Mouse (Mus musculus) adrenal gland, adult 2 months (tissue): ENCODE results near the gene Fam186a. TPM values are rescaled to one million over a fixed set of nuclear protein-coding genes. Genes with fewer than 3 reads are reported as not detected.
"Not testable (repeated sequence)": the region's sequence is repeated elsewhere in the genome, so short reads cannot be mapped to it uniquely, and the experiment has no call there.

Experiments used
- DNase-seq: peaks from one replicate; pipeline ENCODE4 v3.0.0; 2021
- long read RNA-seq: library from polyadenylated mRNA; stranded (forward); transcript quantifications from one replicate; pipeline ENCODE4 v2.0.0, GENCODE M21; 2021
- polyA plus RNA-seq: library from polyadenylated mRNA; depleted of rRNA; stranded (reverse); fragments of >200 nt; gene quantifications from 2 replicates; pipeline ENCODE4 v1.2.3, GENCODE M21; 2012; rRNA removed
- total RNA-seq, 2 experiments: library from RNA; stranded (reverse); gene quantifications; 2 replicates each; pipeline ENCODE4 v1.2.3; 2021

The Fam186a gene
- total RNA-seq (under 1 TPM; 0.29 to 0.31 TPM), polyA plus RNA-seq (0.08 and 0.13 TPM in 2 replicates)
- long read RNA-seq, result 0 reads

DNA sequence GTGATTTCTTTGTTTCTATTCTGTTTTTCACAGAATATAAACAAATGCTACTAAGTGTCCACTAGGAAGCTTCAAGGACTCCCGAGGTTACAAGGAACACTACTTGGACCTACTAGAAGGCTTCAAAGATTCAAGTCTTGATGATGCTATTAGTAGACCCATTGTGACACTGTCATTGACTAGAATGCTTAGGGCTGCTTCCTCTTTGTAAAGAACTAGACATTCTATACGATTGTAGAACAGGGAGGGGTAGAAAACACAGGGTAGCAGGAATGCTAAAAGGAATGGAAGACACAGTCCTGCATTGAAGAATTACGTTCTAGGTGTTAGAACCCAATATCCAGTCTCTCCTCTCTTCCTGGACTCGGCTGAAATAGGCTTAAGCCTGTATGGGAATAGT lies at the start of gene Fam186a:
Gene Fam186a, minus strand, starts transcription at position 101 of the 400 bp plus-strand sequence.
- DNase-seq, result no peak

DNA sequence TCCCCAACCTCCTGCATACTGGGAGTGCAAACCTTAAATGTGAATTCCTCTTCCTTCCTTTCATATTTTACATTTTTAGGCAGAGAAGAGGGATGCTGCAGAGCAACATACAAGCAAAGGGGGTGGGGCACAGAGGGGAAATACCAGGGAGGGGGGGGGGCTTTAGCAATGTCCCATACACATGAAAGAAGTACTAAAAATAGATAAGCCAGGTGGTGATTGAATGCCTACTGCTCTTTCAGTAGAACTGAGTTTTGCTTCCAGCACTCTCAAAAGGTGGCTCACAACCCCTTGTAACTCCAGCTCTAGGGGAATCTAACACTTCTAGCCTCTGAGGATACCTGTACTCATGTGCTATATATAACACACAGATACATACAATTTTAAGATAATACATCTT lies 39.3 kb upstream of the Fam186a start:
- no peak for DNase-seq

DNA sequence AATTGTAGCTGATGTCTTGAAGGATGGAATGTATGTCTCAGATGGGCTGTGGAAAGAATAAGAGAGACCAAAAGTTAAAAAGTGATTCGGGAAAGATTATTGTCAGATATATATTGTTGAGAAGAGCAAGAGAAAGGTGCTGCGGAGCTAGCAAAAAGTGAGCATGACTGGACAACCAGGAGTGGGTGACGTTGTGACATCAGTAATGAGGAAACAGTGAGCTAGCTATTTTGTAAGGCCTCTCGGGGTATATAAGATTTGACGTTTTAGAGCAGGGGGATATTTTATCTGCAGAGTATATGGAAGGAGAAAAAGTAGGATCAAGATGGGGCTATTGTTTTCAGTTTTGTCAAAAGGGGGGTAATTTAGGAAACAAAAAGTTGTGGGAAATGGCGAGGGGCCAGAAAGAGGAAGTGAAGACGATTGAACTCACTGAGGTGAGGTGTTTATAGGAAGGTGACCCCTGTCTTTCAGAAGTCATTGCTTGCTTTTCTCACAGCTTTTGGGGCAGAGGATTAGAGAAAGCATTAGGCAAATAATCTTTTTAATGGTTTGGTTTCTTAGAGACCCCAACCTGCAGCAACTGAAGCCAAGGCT lies 37.9 kb upstream of the Fam186a start:
- DNase-seq, result no peak

DNA sequence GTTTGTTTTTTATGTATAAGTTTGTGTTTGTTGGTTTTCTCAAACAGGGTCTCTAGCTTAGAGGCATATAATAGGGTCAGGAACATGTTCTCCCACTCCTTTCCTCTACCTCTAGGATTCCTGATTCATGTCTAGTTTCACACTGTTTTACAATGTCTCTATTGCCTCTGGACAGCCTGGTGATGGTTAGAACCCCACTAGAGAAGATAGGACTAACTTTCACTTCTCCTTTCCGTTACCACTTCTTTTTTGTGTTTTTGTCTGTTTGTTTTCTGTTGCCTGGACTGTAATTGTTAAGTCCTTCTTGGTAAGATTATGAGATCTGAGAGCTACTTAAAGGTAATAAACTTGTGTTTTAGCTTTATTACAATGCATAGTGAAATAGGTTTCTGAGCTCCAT lies 32.5 kb upstream of the Fam186a start:
- no peak for DNase-seq

DNA sequence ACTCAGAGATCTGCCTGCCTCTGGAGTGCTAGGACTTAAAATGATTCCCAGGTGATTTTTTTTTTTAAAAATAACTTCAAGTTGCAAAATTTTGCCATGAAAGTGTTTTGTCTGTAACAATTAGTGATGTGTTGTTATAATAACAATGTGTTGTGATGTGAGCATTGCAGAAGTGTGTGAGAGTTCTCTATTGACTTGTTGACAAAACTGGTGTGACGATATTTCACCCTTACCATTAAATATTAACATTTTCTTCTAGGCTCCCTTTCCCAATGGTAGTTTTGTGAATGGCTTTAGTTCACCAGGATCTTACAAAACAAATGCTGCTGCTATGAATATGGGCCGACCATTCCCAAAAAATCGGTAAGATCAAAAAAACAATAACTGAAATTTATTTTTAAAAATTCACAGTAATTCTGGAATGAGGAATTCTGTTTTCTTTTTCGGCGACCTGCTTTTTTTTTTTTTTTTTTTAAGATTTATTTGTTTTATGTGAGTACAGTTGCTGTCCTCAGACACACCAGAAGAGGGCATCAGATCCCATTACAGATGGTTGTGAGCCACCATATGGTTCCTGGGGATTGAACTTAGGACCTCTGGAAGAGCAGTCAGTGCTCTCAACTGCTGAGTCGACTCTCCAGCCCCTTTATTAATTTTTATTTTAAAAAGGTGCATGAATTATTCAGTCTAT lies 30.4 kb upstream of the Fam186a start:
- DNase-seq, result no peak

DNA sequence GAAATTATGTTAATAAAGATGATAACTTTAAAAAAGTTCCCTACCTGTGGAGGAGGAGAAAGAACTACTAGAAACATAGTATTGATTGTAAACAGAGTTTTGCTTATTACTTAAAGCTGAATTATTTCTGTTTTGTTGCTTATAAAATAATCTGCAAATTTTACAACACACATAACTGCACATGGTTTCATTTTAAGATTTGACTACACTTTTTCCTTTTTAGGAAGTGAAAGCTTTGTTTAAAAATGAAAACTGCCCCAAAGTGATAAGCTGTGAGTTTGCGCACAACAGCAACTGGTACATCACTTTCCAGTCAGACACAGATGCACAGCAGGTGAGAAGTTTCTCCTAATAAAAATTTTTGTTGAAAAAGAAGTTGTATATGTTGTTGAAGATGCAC lies 26.2 kb upstream of the Fam186a start:
- DNase-seq, result no peak

DNA sequence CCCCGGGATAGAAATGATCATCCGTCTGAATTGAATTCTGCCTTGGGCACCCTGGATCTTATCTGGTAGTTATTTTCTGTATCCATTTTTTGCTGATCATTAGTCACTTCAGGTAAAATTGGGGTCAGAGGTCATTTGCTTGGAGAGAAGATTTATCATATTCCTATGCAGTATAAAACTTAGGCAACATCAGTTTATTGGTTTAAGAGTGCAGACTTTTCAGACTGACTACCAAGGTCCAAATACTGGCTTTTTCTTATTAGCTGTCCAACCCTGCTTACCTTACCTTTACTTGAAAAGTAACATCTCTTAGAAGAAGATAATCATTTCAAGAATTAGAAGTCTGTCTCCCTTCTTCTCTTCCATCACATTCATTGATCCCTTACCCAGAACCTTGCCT lies 12.9 kb upstream of the Fam186a start:
- DNase-seq, result no peak

DNA sequence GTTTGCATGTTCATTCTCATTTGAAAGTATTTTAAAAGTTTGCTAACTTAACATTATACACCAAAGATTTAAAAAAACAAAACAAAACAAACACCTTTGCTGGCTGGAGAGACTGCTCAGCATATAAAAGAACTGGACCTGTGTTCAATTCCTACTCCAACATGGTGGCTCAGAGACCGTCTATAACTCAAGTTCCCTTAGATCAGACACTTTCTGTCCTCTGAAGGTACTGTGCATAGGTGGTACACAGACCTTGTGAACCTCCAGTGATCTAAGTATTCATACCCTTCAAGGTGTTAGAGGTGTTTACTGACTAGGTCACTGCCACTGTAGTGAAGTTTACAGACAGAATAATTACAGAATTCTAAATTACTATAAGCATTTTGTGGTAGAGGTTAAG lies 12.4 kb upstream of the Fam186a start:
- no peak for DNase-seq

DNA sequence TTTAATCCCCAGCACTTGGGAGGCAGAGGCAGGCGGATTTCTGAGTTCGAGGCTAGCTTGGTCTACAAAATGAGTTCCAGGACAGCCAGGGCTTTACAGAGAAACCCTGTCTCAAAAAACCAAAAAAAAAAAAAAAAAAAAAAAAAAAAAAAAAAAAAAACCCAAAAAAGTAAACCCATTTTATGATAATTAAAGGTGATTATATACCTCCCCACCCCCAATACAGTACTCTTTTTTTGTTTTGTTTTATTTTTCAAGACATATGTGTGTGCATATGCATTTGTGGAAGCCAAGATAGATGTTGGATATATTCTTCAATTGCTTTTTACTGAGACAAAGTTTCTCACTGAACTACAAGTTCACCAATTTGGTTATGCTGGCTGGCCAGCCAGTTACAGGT lies 9.3 kb upstream of the Fam186a start:
- not testable (repeated sequence) for DNase-seq

DNA sequence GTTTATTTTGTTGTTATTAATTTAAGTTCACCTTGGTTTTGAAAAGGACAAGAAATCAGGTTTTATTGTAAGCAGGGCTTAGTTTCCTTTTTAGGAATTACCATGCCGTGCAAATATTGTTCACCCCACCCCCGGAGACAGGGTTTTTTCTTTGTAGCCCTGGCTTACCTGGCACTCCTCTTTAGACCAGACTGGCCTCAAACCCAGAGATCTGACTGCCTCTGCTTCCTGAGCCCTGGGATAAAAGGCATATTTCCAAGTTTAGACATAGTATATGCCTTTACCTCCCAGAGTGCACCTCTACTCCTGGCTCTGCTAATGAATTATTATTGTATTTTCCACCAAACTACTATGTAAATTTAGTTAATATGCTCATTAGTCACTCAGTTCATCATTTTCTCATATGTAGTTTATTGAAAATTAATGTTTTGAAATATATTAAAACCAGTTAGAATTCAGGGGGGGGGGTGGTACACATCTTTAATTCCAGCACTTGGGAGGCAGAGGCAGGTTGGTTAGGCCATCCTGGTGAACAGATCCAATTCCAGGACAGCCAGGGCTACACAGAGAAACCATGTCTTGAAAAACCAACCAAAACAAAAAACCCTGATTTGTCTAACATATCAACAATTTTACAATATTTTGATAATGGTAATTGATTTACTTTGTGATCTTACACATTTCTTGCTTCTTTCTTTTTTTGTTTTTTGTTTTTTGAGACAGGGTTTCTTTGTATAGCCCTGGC lies 7.8 kb upstream of the Fam186a start:
- no peak for DNase-seq

DNA sequence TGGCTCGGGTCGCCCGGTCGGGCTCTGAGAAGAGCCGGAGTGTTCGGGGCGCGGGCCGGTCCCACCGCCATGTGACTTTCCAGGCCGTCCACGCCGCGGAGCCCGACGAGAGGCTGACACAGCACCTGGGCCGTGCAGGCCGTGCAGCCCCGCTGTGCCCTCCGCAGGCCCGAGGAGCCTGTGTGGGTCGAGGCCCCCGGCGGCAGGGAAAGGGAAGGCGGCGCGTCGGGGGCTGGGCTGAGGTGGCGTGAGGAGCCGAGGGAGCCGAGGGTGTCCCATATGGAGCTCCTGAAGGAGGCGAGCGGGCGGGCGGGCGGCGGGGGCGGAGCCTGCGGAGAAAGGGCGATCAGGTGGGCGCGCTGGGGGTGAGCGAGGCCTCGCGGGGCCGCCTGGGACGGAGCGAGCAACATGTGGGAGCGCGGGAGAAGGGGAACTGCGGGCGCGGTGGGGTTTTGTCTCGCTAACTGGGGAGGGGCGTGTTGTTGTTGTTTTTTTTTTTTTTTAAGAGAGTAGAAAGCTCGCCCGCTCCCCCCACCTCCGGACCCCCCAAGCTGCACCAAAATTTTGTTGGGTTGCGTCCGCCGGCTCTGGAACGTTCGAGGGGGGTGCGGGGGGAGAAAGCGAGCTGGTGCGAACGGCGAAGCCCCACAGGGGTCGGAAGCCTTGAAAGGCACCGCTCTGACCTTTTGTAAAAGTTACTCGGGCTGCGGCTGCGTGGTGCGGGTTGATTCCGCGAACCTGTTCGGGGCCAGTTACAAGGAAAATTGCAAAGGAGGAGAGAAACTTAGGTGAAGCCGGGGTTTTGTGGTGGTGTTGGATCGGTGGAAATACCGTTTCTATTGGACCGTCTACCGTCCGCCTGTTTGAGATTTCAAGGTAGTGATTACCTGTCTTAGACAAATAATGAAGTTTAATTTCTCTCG lies 6.4 kb upstream of the Fam186a start:
- DNase-seq, result peak; percentile 56

DNA sequence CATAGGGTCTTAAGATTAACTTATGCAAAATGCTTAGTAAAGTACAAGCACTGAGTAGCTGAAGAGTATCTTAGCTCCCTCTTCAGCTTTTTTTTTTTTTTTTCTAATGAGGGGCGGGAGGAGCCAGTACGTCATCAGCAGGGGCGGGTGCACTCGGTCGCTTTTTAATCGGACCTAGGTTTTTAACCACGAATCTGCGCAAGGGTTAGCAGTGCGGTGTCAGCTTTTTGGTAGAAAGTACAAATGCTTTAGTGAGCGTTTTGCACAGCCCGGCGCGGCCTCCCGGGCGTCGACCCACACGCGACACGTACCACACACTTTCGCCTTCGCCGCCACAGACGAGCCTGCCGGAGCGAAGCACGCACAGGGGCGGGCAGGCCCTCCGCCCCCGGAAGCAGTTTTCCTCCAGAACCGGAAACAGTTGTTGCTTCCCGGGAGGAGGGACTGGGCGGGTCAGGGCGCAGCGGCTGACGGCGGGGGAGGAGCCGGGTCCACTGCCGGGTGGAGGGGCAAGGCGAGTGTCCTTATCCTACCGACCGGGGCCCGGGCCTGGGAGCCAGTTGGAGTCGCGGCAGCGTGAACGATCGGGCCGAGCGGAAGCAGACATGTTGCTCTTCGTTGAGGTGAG lies 5.6 kb upstream of the Fam186a start:
- DNase-seq, result peak; percentile 98

DNA sequence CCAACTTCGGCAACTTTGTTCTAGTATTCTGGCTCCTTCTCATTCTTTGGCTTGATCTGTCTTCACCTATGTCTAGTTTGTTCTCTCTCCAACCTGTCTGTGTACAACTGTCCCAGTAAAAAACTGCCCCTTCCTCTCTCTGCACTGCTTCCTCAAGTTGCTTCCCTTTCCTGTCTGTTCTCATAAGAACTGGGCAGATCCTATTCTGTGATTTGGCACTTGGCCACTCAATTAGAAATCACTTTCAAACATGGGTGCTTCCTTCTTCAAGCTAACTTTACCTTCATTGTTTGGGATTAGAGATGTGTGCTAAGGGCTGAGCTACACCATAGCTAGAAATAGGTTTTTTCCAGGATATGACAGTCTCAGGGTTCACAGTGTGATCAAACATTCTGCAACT lies 3.7 kb upstream of the Fam186a start:
- DNase-seq, result no peak

DNA sequence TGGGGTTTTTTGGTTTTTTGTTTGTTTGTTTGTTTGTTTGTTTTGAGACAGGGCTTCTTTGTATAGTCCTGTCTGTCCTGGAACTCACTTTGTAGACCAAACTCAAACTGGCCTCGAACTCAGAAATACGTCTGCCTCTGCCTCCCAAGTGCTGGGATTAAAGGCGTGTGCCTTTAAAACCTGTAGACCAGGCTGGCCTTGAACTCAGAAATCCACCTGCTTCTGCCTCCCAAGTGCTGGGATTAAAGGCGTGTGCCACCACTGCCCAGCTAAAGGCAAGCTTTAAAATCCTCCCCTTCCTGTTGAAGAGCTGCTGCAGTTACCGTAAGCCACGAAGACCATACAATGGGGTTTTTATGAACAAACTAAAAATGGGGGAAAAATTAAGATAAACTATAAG lies 2.9 kb upstream of the Fam186a start, which contains the start of gene Larp4:
Gene Larp4, plus strand, starts transcription at position 301 of the 400 bp plus-strand sequence.
- DNase-seq, result not testable (repeated sequence)

DNA sequence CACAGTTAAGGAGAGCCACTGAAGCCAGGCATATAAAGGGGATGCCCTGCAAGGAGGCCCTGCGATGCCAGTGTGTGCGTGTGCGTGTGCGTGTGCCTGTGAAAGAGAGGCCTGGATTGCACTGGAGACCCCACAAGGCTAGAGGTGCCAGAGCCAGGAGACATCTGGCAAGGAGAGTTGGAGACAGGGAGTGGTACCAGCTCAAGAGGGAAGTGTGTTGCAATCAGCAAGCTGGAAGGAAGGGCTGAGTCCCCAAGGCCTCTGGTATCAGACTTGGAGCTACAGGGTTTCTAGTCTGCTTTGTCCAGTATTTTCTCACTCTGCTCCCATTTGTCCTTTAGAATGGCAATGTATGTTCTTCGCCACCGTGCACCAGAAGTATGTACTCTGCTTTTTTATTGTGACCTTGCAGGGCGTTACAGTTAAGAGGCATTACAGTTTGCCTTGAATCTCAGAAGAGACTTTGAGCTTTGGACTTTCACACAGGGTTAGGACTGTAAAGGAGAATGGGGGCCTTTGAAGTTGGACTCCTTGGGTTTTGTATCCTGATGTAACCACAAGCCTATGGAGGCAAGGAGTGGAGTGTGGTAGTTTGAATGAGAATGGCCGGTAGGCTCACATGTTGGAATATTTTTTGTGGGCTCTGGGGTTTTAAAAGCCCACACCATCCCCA lies 1.6 kb downstream of the Fam186a start:
- DNase-seq, result peak; percentile 17

DNA sequence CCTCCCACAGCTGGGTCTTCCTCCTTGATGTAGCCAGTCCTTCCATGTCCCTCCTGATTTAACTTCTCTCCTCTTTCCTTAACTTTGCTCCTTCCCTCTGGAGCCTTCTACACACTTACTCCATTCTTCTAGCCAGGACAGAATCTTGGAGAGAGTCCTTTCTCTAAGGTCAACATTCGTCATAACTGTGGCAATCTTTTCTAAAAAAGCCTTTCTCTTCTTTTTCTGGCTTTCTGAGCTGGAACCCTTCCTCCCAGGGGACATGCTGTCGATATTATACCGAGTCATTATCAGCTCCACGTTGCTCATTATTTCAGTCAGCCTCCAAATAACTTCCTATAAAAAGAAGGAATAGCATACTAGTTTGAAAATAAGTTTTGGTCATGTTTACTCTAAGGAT lies 11.5 kb downstream of the Fam186a start:
- no peak for DNase-seq

DNA sequence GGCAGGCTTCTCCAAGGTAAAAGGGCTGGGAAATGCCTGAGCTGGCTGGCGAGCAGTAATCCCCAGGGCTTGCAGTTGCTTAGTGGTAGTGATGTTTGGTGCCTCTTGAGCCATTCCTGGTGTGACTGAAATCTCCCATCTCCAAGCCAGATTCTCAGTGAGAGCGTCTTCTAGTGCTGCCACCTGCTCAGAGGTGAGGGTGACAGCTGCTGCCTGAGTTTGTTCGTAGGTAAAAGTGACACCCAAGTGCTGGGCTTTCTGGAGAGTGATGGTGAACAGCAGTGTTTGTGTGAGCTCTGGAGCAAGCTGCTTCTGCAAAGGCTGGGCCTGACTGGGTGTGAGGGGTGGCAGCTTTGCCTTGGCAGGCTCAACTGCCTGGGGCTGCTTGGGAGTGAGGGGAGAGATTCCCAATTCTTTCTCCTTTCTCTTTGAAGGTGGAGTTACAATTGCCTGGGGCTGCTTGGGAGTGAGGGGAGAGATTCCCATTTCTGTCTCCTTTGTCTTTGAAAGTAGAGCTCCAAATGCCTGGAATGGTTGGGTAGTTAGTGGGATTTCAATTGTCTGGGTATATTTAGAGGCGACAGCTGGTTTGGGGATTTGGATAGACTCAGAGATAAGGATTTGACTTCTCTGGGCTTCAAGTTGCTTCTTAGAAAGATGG lies 25.8 kb downstream of the Fam186a start:
- no peak for DNase-seq

DNA sequence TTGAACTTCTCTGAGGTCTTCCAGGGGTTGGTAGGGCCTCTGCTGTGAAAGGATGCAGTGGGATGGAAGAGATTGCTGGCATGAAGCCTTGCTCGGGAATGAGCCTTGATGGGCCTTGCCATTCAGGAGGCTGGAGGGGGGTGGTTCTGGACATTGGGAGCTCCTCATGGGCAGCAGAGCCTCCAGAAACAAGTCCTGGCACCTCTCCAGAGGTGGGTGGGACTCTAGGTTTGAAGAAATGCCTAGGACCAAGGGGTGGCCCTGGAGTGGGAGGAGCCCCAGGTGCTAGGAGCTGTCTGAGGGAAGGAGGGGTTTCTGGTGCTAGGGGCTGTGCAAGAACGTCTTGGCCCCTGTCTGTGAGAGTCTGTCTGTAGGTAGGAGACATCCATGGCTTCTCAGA lies 26.4 kb downstream of the Fam186a start:
- DNase-seq, result no peak

DNA sequence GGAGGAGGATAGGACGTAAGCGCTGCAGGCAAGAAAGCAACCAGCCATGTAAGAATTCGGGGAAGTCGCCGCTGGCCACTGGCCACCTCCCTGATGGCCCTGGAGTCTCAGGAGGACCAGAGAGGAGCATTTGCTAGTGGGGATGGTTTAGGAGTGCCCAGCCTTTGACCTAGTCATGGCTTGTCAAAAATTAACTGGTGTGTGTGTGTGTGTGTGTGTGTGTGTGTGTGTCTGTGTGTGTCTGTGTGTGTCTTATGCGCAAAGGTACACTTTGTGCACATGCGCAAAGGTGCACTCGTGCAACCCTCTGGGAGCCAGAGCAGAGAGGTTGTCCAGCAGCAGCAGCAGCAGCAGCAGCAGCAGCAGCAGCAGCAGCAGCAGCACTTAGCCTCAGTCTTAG lies 29.0 kb downstream of the Fam186a start:
- no peak for DNase-seq

DNA sequence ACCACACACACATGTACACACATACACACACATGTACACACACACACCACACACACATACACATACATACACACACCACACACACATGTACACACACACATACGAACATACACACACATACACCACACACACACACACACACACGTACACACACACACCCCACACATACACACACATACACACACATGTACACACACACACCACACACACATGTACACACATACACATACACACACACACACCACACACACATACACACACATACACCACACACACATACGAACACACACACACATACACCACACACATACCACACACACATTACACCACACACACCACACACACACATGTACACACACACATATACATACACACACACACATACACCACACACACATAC lies 30.2 kb downstream of the Fam186a start:
- DNase-seq, result no peak
